Mouse (Mus musculus): ENCODE results near the gene Ifitm1. TPM values are rescaled to one million over a fixed set of nuclear protein-coding genes. Genes with fewer than 3 reads are reported as not detected.
"Not testable (repeated sequence)": the region's sequence is repeated elsewhere in the genome, so short reads cannot be mapped to it uniquely, and the experiment has no call there.

Gene Ifitm1
- polyA plus RNA-seq, 1 experiment, result 16.5 TPM

DNA sequence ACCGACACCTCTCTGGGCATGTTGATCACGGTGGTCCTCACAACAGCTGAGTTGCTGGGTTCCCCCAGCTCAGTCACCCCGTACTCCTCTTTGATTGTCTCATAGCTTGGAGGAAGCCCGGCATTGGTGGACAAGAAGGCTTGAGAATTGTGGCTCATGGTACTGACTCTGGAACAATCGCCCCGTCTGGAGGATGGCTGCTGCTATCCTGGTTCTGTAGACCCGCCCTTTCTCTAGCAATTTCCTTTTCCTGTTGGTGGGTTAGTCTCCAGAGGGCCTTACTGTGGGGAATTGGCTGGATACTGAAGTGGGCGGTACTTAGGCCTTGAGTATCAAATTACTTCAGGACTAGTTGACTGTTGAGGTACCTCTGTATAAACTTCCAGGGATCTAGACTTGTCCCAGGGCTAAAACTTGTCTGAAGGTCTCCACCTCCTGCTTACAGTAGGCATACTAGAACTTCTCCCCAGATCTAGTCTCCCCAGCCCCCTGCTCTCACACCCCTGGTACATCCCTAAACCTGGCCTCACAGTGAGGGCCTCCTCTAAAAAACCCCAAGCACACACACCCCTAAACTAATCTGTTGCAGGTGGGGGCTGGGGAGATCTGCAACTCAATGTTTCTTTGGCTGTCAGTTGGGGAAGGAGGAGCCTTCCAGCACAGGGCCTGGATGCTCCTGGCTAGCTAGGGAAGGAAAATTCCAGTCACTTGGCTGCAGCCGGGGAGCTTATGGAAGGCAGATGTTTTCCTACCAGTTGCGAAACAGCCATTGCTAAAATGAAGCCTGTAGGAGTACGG lies 11.1 kb upstream of the Ifitm1 start, which contains the start of the genes Gm45717 and Ifitm2:
TSS of gene Gm45717 (minus strand) at position 180 of the 798 bp plus-strand sequence.
TSS of gene Ifitm2 (minus strand) at position 230 of the 798 bp plus-strand sequence.
- Histone ChIP-seq H3K4me1 (ENCODE audit: control insufficient read depth, insufficient read depth, low read length) (peaks cover 8% of the 10 kb centered on the region), H3K4me3 (ENCODE audit: insufficient read depth, low read length) (peak within 1 kb of the TSS; percentile 94), H3K27ac (ENCODE audit: insufficient read depth, low read length) (peak within 1 kb of the TSS; percentile 98)
- peak; percentile 93 for TF ChIP-seq POLR2A (IDR thresholded peaks at IDR 0.05; ENCODE audit: low read depth, low read length)
- TF ChIP-seq CTCF (IDR thresholded peaks at IDR 0.05; ENCODE audit: borderline replicate concordance, insufficient read depth, low read length), result no peak

DNA sequence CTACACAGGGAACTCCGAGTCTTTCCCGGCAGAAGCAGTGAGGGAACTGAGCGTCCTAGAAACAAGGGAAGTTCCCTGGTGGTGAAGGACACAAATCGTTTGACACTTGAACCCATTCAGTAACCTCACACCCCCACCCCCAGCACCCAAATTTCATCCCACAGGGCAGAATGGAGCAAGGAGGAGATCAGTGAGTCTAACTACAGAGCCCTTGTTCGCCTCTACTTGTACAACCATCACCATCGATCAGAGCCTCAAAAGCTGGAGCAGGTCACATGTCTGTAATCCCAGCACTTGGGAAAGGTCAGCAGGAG lies 10.5 kb upstream of the Ifitm1 start:
- peak overlapping the region; percentile 98 for H3K27ac ChIP-seq (ENCODE audit: insufficient read depth, low read length)
- TF ChIP-seq POLR2A (IDR thresholded peaks at IDR 0.05; ENCODE audit: low read depth, low read length), result 0 out of 2 replicates have a peak, but pooled peaks have one; percentile 56
- TF ChIP-seq CTCF (IDR thresholded peaks at IDR 0.05; ENCODE audit: borderline replicate concordance, insufficient read depth, low read length), result no peak
- H3K4me3 ChIP-seq (ENCODE audit: insufficient read depth, low read length), result no peak overlapping the region
- H3K4me1 ChIP-seq (ENCODE audit: control insufficient read depth, insufficient read depth, low read length), result peaks cover 3% of the 10 kb centered on the region

DNA sequence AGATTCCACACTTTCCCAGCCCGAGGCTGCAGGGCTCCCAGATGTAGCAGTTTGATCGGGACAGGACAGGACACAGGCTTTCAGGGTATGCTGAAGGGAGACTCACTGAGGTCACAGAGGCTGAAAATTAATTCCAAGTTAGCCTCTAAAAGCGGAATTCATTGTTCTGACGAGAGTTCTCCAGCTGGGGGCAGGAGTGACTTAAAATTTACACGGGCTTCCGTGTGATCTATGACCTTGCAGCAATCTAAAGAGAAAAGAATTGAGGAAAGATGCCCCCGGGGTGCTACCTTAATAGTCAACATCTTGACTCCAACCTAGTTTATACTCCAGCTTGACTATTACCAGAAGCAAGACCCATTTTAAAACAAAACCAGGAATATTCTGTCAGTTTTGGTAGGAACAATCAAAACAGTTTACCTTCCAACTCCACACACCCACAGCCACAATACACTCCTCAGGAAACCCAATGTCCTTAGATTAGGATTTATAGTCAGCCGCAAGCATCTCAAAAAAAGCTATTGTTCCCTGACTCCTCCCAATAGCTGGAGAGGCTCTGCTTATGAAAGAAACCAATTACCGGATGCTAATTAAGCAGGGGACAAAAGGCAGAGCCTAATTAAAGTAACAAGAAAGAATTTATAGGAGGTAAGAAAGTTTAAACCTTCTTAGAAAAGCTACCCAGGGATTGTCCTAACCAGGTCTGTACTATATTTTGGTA lies 7.7 kb upstream of the Ifitm1 start:
- no peak overlapping the region for H3K4me3 ChIP-seq (ENCODE audit: insufficient read depth, low read length)
- peak overlapping the region; percentile 20; the same call in 1 of the 2 replicates for H3K27ac ChIP-seq (ENCODE audit: insufficient read depth, low read length)

DNA sequence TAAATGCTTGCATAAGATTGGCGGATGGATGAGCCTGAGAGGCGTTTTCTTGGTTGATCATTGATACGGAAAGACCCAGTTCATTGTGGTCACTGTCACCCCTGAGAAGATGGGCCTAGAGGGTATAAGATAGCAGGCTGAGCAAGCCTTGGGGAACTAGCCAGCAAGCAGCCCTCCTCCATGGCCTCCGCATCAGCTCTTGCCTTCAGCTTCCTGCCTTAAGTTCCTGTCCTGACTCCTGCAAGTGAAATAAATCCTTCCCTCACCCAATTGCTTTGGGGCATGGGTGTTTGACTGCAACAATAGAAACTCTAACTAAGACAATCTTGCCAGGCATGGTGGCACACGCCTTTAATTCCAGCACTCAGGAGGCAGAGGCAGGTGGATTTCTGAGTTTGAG lies 7.0 kb upstream of the Ifitm1 start:
- H3K4me3 ChIP-seq (ENCODE audit: insufficient read depth, low read length), result no peak overlapping the region
- H3K4me1 ChIP-seq (ENCODE audit: control insufficient read depth, insufficient read depth, low read length), result no peaks in the 10 kb centered on the region; the same call in 1 of the 2 replicates
- no peak overlapping the region for H3K27ac ChIP-seq (ENCODE audit: insufficient read depth, low read length)
- TF ChIP-seq POLR2A (IDR thresholded peaks at IDR 0.05; ENCODE audit: low read depth, low read length) (no peak), CTCF (IDR thresholded peaks at IDR 0.05; ENCODE audit: borderline replicate concordance, insufficient read depth, low read length) (no peak)

More for the DNA sequence above, 7.7 kb upstream of the Ifitm1 start:
- TF ChIP-seq POLR2A (IDR thresholded peaks at IDR 0.05; ENCODE audit: low read depth, low read length), result no peak
- no peak for TF ChIP-seq CTCF (IDR thresholded peaks at IDR 0.05; ENCODE audit: borderline replicate concordance, insufficient read depth, low read length)
- no peaks in the 10 kb centered on the region; the same call in 1 of the 2 replicates for H3K4me1 ChIP-seq (ENCODE audit: control insufficient read depth, insufficient read depth, low read length)

DNA sequence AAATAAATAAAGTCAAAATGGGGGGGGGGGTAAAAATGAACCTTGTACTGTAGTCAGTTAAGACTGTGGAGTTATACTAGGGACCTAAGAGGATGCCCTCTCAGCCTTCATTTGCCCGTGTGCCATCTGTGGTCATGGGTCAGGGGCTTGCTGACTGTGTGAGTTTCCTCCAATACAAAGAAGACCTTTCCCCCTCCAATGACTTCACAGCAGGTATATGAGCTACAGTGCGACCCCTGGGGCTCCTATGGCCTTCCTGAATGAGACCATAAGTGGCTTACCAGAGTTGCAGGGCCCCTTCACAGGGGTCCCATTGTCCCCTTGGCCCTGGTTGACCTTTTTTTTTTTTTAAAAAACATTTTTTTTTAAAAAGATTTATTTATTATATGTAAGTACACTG lies 5.6 kb upstream of the Ifitm1 start:
- no peak overlapping the region for H3K4me3 ChIP-seq (ENCODE audit: insufficient read depth, low read length)
- no peak for TF ChIP-seq POLR2A (IDR thresholded peaks at IDR 0.05; ENCODE audit: low read depth, low read length)
- TF ChIP-seq CTCF (IDR thresholded peaks at IDR 0.05; ENCODE audit: borderline replicate concordance, insufficient read depth, low read length), result no peak
- H3K4me1 ChIP-seq (ENCODE audit: control insufficient read depth, insufficient read depth, low read length), result no peaks in the 10 kb centered on the region; the same call in 1 of the 2 replicates
- no peak overlapping the region for H3K27ac ChIP-seq (ENCODE audit: insufficient read depth, low read length)

DNA sequence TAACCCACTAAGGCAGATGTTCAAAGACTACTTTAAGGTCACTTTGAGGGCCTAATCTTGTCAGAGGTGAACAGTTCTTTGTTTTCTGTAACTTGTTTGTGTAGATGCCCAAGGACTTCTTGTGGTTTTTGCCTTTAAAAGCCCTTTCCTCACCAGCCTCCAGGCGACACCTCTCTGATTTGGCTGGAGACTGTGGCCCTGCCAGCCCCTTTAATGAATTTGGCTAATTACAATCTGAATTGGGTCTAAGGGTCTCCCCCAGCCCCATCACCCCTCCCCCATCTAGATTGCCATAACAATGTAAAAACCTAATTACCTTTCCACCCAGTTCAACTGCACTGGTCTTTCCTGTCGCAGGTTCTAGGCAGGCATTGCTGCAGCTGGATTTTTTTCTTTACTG lies 4.3 kb upstream of the Ifitm1 start:
- H3K4me1 ChIP-seq (ENCODE audit: control insufficient read depth, insufficient read depth, low read length), result 0 out of 2 replicates have a peak, but pooled peaks cover under 1% of the 10 kb centered on the region
- no peak overlapping the region for H3K4me3 ChIP-seq (ENCODE audit: insufficient read depth, low read length)
- H3K27ac ChIP-seq (ENCODE audit: insufficient read depth, low read length), result no peak overlapping the region
- TF ChIP-seq POLR2A (IDR thresholded peaks at IDR 0.05; ENCODE audit: low read depth, low read length), result no peak
- no peak for TF ChIP-seq CTCF (IDR thresholded peaks at IDR 0.05; ENCODE audit: borderline replicate concordance, insufficient read depth, low read length)

DNA sequence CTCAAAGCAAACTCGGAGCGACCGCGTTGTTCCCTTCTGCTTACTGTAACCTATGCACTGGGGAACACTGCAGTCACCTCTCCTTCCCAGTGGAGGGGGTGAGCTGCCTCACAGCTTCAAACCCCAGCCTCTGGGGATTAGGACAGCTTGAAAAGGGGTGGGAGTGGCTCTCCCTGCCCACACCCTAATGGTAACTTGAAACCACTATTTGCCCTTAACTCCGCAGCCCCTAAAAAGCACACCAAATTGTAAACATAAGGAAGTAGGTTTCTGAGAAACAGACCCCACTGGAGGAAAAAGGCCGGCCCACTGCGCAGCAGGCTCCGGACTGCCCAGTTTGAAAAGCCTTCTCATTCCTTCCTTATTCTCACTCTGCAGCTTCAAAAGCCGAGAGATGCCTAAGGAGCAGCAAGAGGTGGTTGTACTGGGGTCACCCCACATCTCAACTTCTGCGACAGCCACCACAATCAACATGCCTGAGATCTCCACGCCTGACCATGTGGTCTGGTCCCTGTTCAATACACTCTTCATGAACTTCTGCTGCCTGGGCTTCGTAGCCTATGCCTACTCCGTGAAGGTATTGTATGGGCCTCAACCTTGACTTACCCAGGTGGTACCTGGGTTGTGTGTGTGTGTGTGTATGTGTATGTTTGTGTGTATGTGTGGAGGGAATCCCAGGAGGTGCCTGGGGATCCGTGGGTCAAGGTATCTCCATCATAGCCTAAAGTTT lies 1.0 kb downstream of the Ifitm1 start:
- Histone ChIP-seq H3K4me1 (ENCODE audit: control insufficient read depth, insufficient read depth, low read length) (peaks cover 5% of the 10 kb centered on the region; the same call in 1 of the 2 replicates), H3K27ac (ENCODE audit: insufficient read depth, low read length) (no peak overlapping the region), H3K4me3 (ENCODE audit: insufficient read depth, low read length) (no peak overlapping the region)
- TF ChIP-seq CTCF (IDR thresholded peaks at IDR 0.05; ENCODE audit: borderline replicate concordance, insufficient read depth, low read length) (no peak), POLR2A (IDR thresholded peaks at IDR 0.05; ENCODE audit: low read depth, low read length) (no peak)

DNA sequence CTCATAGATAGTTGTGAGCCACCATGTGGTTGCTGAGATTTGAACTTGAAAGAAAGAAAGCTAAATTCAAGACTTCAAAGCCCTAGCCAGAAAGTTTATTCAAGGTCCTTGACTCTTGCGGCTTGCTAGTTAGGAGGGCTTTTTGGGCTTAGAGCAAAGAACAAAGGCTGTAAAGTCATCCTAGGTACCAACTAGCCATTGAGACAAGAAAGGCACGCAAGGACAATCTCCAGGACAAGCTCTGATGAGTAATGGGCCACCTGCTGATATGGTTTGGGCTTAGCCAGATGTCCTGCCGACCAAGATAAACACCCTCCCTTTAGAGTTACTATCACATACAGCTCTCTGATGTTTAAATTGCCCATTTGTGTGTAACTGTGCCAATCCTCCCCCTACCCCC lies 1.7 kb downstream of the Ifitm1 start:
- not testable (repeated sequence) for H3K4me1 ChIP-seq (ENCODE audit: control insufficient read depth, insufficient read depth, low read length); H3K4me3 ChIP-seq (ENCODE audit: insufficient read depth, low read length); H3K27ac ChIP-seq (ENCODE audit: insufficient read depth, low read length)

DNA sequence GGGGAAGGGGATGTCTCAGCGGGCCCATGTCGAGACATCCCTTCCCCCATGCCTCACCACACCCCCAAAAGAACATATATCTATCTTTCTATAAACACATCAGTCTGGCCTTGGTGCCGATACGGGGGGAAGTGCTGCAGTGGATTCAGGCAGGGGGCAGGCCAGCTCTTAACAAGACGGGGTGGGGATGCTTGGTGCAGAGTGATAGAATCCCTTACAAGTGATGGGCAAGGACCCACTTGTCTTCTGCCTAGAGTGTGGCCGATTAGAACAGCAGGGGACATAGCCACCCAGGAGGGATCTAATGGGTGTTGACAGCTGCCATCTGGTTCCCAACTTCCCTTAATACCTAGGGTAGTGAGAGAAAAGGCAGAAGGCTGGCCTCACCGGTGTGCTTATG lies 3.9 kb downstream of the Ifitm1 start:
- peaks cover 20% of the 10 kb centered on the region for H3K4me1 ChIP-seq (ENCODE audit: control insufficient read depth, insufficient read depth, low read length)
- TF ChIP-seq POLR2A (IDR thresholded peaks at IDR 0.05; ENCODE audit: low read depth, low read length) (no peak), CTCF (IDR thresholded peaks at IDR 0.05; ENCODE audit: borderline replicate concordance, insufficient read depth, low read length) (no peak)
- no peak overlapping the region for H3K4me3 ChIP-seq (ENCODE audit: insufficient read depth, low read length)
- H3K27ac ChIP-seq (ENCODE audit: insufficient read depth, low read length), result no peak overlapping the region

All from embryonic fibroblast, embryonic 13.5 days (primary cell).